Mouse (Mus musculus): ENCODE results near the gene 1700021F05Rik.

The 1700021F05Rik gene

GRCm38 (mm10) chr10:43540442-43541152, at the start of gene 1700021F05Rik:
Gene 1700021F05Rik (minus strand): TSS chr10:43540994.
- DNase-seq = peak; percentile 95

- DNase-seq = no peak
Measured at GRCm38 (mm10) chr10:43588470-43589177, 47.8 kb upstream of the 1700021F05Rik start.

- no peak for DNase-seq
Measured at GRCm38 (mm10) chr10:43584538-43584937, 43.7 kb upstream of the 1700021F05Rik start.

GRCm38 (mm10) chr10:43581260-43581659, 40.5 kb upstream of the 1700021F05Rik start:
- peak; percentile 69 for DNase-seq

- DNase-seq = peak; percentile 66
Measured at GRCm38 (mm10) chr10:43580649-43581078, 39.9 kb upstream of the 1700021F05Rik start.

GRCm38 (mm10) chr10:43579381-43580261, 38.8 kb upstream of the 1700021F05Rik start:
- DNase-seq = peak; percentile 82

- DNase-seq = peak; percentile 96
Measured at GRCm38 (mm10) chr10:43578754-43579380, 38.1 kb upstream of the 1700021F05Rik start.

GRCm38 (mm10) chr10:43578366-43578753, 37.6 kb upstream of the 1700021F05Rik start:
- peak; percentile 84 for DNase-seq

- no peak for DNase-seq
Measured at GRCm38 (mm10) chr10:43577997-43578331, 37.2 kb upstream of the 1700021F05Rik start, which contains the start of gene Cd24a. Gene Cd24a (plus strand): TSS chr10:43578284.

- DNase-seq = peak; percentile 84
Measured at GRCm38 (mm10) chr10:43577299-43577996, 36.7 kb upstream of the 1700021F05Rik start.

GRCm38 (mm10) chr10:43574956-43575355, 34.2 kb upstream of the 1700021F05Rik start:
- DNase-seq = peak; percentile 88

- no peak for DNase-seq
Measured at GRCm38 (mm10) chr10:43574352-43574751, 33.6 kb upstream of the 1700021F05Rik start.

- DNase-seq = no peak
Measured at GRCm38 (mm10) chr10:43561311-43561710, 20.5 kb upstream of the 1700021F05Rik start.

- DNase-seq = peak; percentile 56
Measured at GRCm38 (mm10) chr10:43560765-43561164, 20.0 kb upstream of the 1700021F05Rik start.

- DNase-seq = no peak
Measured at GRCm38 (mm10) chr10:43559313-43559712, 18.5 kb upstream of the 1700021F05Rik start.

GRCm38 (mm10) chr10:43557630-43558165, 16.9 kb upstream of the 1700021F05Rik start:
- DNase-seq = no peak

GRCm38 (mm10) chr10:43551388-43551787, 10.6 kb upstream of the 1700021F05Rik start:
- no peak for DNase-seq

- DNase-seq = no peak
Measured at GRCm38 (mm10) chr10:43550923-43551322, 10.1 kb upstream of the 1700021F05Rik start.

GRCm38 (mm10) chr10:43549411-43549810, 8.6 kb upstream of the 1700021F05Rik start:
- DNase-seq = peak; percentile 44

- DNase-seq = no peak
Measured at GRCm38 (mm10) chr10:43541153-43541544, 355 bp upstream of the 1700021F05Rik start.

- DNase-seq = no peak
Measured at GRCm38 (mm10) chr10:43539746-43540310, 966 bp downstream of the 1700021F05Rik start.

Data from liver (tissue).